Mouse (Mus musculus): ENCODE measurements at regions not wholly inside any gene's neighbourhood (a gene's known extent, or its start where the extent isn't known, plus 50 kb on each side); places are given as distances from the start of the nearest gene placed in this dataset.
A peak's percentile ranks its signal among the peaks of the same experiment; 100 is the strongest.

DNA sequence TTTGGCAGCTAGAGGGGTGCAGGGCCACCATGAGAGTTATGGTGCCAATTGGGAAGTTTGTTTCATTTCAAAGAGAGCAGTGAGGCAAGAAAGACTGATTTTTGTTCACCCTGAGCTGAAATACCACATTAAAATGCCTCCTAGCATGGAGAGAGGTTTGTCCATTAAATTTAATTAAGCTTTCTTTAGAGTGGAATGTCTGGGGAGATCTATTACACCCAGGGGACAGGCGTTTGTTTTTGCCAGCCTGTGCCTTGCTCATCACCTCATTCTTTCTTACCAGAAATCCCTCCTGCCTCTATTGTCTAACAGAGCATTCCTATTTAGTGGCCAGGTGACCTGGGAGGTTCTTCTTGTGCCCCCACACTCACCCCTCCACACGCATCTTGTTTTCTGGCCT lies 55.2 kb upstream of the Rcn1 start:
- no peak for DNase-seq (ENCODE audit: low read depth, low spot score)

GRCm38 (mm10) chr2:105454836-105455235 lies 55.7 kb upstream of the Rcn1 start:
- no peak for DNase-seq (ENCODE audit: low read depth, low spot score)

DNA sequence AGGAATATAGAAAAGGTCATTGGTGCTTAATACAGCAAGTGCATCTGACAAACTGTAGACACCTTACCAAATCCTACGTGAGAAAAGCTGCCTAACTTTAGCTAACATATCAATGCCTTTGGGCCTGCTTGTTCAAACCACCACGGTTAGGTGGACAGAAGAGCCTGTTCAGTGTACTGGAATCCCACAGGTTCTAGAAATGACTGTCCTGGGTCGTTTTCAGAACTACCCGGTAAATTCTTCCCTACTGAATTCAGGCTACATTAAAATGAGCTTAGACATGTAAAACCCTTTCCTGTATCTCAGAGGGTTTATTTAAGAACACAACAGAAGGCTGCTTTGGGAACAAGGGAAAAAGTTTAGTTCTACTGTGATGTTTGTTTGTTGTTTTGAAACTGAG lies 59.5 kb upstream of the Rcn1 start:
- no peak for DNase-seq (ENCODE audit: low read depth, low spot score)

- DNase-seq (ENCODE audit: low read depth, low spot score): no peak
These were observed 60.4 kb upstream of the Rcn1 start for GRCm38 (mm10) chr2:105459512-105459911.

DNA sequence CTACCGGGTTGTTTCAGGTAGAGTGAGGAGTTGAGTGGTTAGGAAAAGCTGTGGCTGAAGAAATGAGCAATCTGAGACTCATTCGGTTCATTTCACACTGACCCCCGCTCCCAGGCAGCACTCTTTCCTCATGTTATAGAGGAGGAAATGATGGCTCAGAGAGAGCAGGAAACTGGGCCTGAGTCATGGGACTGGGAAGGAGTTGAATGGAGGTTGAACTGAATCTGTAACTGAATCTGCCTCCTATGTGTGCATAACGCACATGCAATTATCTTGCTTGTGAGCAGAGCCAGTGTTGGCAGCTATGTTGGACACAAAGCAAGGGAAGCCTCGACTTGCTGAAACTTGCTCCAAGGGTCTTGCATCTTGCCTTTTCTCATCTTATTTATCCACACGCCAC lies 66.5 kb upstream of the Rcn1 start:
- no peak for DNase-seq (ENCODE audit: low read depth, low spot score)

DNA sequence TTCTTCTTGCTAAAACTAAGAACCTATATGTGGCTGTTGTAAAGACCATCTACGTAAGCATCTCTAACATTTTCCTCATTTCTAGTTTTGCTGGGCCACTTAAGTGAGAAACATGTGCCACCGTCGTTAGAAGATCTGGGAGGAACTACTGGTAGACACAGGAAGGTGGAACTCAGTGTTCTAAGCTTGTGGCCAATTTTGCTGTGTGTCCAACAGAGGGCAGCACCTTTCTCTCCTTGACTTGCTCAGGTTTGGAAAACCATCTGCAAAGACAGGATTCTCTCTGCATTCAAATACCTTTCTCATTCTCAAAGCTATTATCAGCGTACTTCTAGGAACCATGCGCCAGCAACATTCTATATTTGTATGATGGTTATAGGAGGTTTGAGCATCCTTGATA lies 69.8 kb upstream of the Rcn1 start:
- peak; percentile 86 for DNase-seq (ENCODE audit: low read depth, low spot score)

GRCm38 (mm10) chr2:105476028-105476677 lies 77.0 kb upstream of the Rcn1 start:
- DNase-seq (ENCODE audit: low read depth, low spot score): no peak

DNA sequence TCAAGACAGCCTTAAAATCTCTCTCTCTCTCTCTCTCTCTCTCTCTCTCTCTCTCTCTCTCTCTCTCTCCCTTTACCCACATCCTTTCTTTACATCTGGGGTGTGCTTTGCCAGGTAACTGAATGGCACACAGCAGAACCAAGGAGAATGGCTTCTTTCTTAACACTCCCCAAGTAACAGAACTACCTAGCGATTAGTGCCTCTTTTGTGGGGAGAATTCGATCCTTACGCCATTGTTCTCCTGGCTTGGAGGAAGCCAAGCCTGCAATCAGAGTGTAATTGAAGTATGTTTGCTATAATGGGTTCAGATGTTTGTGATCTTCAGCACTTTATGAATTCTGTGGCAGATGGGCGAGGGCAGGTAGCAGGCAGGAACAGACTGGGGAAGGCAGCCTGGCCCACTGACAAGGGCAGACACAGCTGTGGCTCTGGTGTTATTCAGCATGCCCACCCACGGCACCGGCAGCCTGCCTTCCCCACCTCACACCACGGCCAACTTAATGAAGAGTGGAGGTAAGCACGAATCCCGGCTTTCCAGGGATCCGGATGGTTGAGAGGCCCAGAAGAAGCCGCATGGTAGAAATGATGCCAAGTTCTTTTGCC lies 83.0 kb upstream of the Rcn1 start:
- no peak for DNase-seq (ENCODE audit: low read depth, low spot score)

DNA sequence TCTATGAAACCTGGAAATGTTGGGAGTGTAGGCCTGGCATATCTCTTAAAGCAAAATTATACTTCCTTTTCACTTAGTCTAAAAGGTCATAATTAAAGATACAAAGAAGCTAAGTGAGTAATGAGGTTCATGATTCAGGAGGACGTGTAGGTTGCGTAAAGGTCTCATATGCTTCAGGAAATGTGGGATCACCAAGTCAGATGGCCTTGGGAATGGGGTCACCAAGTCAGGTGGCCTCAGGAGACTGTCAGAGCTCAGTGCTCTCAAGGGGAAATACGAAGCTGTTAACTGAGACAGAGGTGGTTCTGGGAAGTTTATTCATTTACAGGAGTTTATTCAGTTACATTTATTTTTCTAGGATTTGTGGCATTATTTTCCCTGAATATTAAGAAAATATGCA lies 85.4 kb upstream of the Rcn1 start:
- DNase-seq (ENCODE audit: low read depth, low spot score): no peak

- no peak for DNase-seq (ENCODE audit: low read depth, low spot score)
These were observed 86.2 kb upstream of the Rcn1 start for GRCm38 (mm10) chr2:105485286-105485685.

- no peak for DNase-seq (ENCODE audit: low read depth, low spot score)
These were observed 96.7 kb upstream of the Rcn1 start for GRCm38 (mm10) chr2:105495796-105496195.

DNA sequence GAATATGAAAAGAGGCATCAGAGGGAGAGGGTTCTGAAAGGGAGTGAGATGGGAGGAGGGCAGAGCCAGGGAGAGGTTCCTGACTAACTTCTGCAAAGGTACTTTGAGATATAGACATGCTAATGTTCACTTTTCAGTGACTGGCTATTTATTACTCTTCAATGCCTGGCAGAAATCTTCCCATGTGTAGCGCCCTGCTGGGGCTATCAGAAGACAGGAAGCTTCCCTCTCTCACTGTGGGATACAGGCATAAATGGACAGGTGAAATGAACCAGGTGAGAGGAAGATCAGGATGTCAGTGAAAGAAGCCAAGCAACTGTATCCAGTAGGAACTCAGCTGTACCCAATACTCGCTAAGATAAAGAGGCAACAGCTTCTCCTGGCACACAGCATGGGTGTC lies 105.1 kb upstream of the Rcn1 start:
- no peak for DNase-seq (ENCODE audit: low read depth, low spot score)

- DNase-seq (ENCODE audit: low read depth, low spot score): no peak
These were observed 106.4 kb upstream of the Rcn1 start for GRCm38 (mm10) chr2:105505554-105505953.

DNA sequence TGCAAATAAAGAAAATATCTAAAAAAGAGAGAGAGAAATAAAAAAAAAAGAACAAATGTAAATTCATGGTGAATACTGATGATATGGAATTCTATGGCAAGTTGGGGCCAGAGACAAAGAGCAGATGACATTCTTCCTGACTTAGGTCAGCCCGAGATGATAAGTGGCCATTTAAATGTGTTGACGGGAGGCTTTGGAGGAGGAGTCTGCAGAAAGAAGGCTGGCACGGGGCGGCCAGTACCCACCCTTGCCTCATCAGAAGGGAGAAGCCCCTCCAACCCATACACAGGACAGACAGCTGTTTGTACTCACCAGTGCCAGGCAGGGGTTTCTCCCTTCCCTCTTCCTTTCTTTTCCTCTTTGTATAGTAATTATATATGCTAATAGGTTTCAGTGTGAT lies 108.0 kb upstream of the Rcn1 start:
- DNase-seq (ENCODE audit: low read depth, low spot score): no peak

- DNase-seq (ENCODE audit: low read depth, low spot score): no peak
These were observed 111.7 kb upstream of the Rcn1 start for GRCm38 (mm10) chr2:105510816-105511215.

DNA sequence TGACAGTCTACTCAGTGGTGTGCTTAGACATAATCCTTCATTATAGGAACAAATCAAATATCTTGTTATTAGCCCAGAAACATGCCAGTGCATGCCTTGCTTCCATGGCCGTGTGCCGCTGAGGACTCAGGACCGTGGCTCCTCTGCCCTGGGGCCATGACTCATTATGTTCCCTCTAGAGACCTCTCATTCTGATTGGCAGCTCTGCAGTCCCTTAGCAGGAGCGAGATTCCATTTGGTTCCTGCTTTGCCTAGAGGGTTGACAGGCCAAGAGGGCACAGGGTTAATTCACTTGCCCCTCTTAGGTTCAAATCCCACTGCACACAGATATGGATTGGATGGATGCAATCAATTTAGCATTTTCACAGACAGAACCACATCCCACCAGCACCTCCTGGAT lies 112.6 kb upstream of the Rcn1 start:
- no peak for DNase-seq (ENCODE audit: low read depth, low spot score)

DNA sequence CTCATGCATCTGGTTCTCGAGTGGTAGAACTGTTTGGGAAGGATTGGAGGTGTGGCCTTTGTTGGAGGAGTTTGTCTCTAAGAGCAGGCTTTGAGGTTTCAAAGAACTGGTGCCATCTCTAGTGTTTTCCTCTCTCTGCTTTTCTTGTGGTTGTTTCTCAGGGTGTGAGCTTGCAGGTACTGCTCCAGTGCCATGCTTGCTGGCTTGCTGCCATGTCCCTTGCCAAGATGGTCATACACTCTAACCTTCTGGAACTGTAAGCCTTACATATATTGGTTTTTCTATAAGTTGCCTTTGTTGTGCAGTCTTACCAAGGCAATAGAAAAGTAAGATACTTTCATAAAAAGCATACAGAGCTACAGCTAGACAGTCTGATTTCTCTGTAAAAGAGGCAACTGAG lies 115.1 kb upstream of the Rcn1 start:
- no peak for DNase-seq (ENCODE audit: low read depth, low spot score)

GRCm38 (mm10) chr2:105514881-105515280 lies 115.8 kb upstream of the Rcn1 start:
- DNase-seq (ENCODE audit: low read depth, low spot score): peak; percentile 75

DNA sequence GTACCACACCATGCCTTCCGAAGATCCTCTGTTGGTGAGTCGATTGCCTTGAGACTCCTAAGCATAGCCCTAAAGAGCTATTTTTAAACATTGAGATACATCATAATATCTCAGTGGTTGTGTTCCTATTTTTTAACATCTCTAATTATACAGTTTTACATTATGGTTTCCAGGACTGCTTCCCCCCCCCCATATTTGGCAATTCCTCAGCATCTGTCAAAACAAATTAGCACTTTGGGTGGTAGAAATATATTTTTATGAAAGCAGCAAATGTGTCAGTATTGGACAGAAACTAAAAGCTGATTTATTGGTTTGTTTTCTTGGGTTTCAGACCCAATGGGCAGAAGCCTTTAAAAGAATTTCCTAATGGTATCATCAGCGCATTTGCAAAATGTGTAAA lies 116.2 kb upstream of the Rcn1 start:
- no peak for DNase-seq (ENCODE audit: low read depth, low spot score)

DNA sequence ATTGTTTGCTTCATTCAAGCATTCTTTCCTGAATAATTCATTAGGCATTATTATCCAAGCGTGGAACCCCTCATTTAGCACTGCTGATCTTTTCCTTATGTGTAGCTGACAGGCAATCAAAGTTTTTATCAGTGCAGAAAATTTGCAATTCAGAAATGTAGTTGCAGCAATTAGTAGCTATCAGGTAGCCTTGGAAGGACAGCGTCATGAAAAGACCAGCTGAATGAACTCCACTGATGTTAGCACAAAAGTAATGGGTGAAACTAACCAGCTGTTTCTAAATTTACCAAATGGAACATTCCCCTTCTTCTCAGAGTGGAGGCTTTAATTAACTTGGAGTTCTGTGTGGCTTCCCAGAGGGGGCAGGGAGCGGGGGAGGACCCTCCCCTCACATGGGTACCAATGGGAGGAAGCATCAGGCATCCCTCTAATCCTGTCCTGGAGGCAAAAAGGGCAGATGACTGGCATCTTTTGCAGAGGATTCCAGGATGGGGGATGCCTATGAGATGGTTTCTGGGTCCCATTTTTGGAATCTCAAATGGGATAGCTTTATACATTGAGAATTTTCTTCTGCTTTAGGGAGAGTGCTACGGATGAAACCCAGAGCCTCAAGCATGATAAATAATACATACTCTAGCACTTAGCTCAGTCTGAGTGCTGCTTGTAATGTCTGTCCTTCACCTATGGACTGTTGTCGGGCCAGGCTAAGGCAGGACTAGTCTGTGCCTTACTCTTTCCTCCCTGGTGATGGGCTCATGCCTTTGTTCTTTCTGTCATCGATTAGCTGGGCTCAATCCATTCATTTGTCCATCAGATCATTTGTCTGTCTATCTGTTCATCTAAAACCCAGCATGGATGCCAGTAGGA lies 117.4 kb upstream of the Rcn1 start:
- DNase-seq (ENCODE audit: low read depth, low spot score): peak; percentile 22

DNA sequence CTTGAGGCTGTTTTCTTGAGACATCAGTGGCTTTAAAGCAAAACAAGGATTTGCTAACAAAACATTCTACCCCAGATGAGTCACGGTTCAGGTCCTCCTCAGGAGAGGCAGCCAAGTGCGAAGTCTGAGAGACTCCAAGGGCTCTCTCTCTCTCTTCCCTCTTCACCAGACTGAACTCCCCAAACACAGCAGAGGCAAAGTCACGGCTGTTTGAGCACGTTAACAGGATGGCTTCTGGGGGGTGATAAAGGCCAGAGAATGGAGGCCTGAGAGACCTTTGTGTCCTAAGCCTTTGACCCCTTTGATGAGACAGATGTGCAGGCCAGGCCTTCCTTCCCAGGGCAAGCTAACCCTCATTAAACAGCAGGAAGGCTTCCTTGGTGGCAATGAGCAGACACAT lies 122.7 kb upstream of the Rcn1 start:
- no peak for DNase-seq (ENCODE audit: low read depth, low spot score)

DNA sequence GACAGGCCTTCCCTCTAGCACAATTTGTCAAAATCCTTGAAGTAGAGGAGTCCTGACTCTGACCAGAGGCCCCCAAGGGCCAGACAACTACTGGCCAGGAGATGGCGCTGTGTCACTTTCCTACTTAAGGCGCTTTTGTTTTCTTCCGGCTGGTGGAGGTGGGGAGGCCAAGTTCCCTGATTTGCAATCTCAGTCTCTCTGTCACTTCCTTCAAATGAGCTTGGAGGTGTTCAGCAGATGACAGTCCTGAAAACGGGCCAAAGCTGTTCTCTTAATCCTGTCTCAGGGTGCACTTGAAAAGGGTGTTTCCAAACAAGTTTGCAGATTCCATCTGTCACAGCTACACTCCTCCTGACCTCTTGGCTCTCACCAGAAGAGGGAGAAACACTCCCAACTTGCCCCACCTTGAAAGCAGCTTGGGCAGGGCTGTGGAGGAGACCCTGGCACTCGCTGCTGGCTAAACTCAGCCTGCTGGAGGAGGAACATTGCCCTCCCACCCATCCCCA lies 124.2 kb upstream of the Rcn1 start:
- DNase-seq (ENCODE audit: low read depth, low spot score): peak; percentile 77
